Mouse (Mus musculus): ENCODE measurements around the gene Gm17555. TPM values are rescaled to one million over a fixed set of nuclear protein-coding genes. Genes with fewer than 3 reads are reported as not detected.
"Not testable (repeated sequence)": the region's sequence is repeated elsewhere in the genome, so short reads cannot be mapped to it uniquely, and the experiment has no call there.

Gene Gm17555
- polyA plus RNA-seq (2014; fragmentation: Nextera tagmentation; extraction: Ambion mirVana), result not detected in 2 replicates

DNA sequence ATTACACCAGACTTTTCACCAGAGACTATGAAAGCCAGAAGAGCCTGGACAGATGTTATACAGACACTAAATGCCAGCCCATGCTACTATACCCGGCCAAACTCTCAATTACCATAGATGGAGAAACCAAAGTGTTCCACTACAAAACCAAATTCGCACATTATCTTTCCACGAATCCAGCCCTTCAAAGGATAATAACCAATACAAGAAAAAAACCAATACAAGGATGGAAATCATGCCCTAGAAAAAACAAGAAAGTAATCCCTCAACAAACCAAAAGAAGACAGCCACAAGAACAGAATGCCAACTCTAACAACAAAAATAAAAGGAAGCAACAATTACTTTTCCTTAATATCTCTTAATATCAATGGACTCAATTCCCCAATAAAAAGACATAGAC lies at the start of gene Gm17555:
Gene Gm17555 (plus strand): TSS at position 301 of the 400 bp plus-strand sequence.
- not testable (repeated sequence) for H3K4me3 ChIP-seq (ENCODE audit: low read depth, low read length); H3K27me3 ChIP-seq (ENCODE audit: control insufficient read depth, insufficient read depth, low read length); H3K9me3 ChIP-seq (replicated peaks; ENCODE audit: control insufficient read depth, low read length); H3K9ac ChIP-seq (ENCODE audit: low read depth, low read length); ATAC-seq (replicated peaks; ENCODE audit: insufficient number of reproducible peaks, low FRiP score, low TSS enrichment); H3K4me2 ChIP-seq; H3K36me3 ChIP-seq (ENCODE audit: control insufficient read depth, insufficient read depth, low read length); H3K27ac ChIP-seq (ENCODE audit: low read depth, low read length); H3K4me1 ChIP-seq (ENCODE audit: control insufficient read depth, insufficient read depth, low read length)
- WGBS (ENCODE audit: insufficient replicate concordance), result 71% methylated on average over 3 of the region's 3 CpGs

DNA sequence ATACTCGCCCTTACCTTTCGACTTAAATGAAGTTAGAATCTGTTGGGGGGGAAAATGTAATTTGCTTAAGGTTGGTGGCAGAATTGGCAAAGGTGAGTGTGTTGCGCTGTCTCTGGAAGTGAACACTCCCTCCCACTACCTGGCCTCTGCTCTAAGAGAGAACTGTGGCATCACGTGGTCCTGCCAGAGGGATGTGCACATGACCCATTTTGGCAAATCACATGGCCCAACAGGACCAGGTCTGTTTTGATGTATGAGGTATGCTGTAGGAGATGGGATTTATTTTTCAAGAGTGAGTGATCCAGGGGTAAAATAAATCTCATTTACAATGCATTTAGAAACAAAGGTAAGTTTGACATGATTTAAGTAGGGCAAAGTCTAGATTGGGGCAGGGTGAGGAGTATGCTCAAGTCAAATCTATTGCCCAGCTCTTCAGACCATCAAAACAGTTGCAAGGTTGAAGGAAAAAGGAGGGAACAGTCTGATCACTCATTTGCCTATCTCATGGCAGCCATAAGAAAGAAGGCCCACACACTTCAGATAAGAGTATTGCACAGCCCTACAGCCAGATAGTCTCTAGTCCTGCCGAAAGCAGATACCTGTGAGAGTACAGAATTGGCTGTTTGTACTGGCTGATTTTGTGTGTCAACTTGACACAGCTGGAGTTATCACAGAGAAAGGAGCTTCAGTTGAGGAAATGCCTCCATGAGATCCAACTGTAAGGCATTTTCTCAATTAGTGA lies 49.5 kb upstream of the Gm17555 start:
- H3K27me3 ChIP-seq (ENCODE audit: control insufficient read depth, insufficient read depth, low read length), result no peaks in the 10 kb centered on the region
- peak; percentile 99 for ATAC-seq (replicated peaks; ENCODE audit: insufficient number of reproducible peaks, low FRiP score, low TSS enrichment)

DNA sequence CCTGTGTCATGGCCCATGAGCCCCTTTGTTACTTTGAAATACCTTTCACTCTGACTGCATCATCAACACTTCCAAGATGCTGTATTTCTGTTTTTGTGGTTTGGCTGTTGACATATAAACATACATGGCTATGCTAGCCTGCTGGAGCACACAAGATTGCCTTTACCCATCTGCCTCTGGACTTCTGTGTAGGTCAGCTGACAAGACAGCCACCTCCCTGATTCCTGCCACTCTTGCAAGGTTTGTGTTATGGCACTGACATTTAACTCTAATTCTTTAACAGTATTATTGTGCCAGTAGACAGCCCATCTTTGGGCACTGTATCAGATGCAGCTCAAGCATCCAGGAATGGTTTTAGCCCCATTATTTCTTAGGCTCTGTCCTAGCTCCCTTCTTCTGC lies 48.6 kb upstream of the Gm17555 start:
- peak overlapping the region; percentile 70; the same call in 1 of the 2 replicates for H3K27ac ChIP-seq (ENCODE audit: low read depth, low read length)
- no peak for ATAC-seq (replicated peaks; ENCODE audit: insufficient number of reproducible peaks, low FRiP score, low TSS enrichment)

More for the DNA sequence above, 49.5 kb upstream of the Gm17555 start:
- Histone ChIP-seq H3K9ac (ENCODE audit: low read depth, low read length) (no peak overlapping the region), H3K4me2 (no peak overlapping the region), H3K9me3 (replicated peaks; ENCODE audit: control insufficient read depth, low read length) (no peaks in the 10 kb centered on the region), H3K4me1 (ENCODE audit: control insufficient read depth, insufficient read depth, low read length) (no peaks in the 10 kb centered on the region), H3K4me3 (ENCODE audit: low read depth, low read length) (no peak overlapping the region), H3K27ac (ENCODE audit: low read depth, low read length) (peak overlapping the region; percentile 64), H3K36me3 (ENCODE audit: control insufficient read depth, insufficient read depth, low read length) (peaks cover 3% of the 10 kb centered on the region)
- WGBS (ENCODE audit: insufficient replicate concordance), result 76% methylated on average over 5 of the region's 5 CpGs

DNA sequence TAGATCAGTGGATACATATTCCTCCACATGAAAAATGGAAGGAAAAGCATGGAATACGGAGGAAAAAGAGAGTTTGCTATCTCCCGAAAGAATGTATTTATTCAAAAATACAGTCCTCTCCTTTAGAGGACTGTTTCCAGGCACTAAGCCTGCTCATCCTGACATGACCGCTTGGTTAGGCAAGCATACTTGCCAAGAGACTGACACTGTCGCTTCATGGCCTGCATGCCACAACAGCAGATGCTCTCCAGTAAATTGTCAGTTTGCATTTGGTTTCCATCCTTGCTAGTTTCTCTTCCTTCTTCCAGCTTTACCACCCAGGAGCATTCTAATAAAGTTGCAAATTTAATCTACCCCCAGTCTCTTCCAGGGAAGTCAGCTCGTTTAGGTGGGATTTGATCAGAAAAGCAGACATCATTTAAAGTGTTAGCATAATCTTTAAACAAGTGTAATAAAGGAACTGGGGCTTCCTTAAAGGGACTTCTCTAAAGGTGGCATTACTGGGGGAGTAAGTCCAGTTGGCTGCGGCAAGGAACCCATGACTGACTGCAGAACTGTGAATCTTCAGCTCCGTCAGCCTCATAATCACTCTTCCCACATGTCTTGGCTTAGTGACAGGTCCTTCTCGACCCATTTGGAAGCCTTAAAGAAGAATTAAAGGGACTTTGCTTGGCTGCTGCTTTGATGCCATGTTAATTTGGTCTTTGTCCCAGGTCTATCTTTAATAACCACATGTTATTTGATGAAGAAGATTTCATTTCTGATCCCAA lies 47.9 kb upstream of the Gm17555 start:
- Histone ChIP-seq H3K4me2 (no peak overlapping the region), H3K27ac (ENCODE audit: low read depth, low read length) (peak overlapping the region; percentile 70; the same call in 1 of the 2 replicates), H3K4me1 (ENCODE audit: control insufficient read depth, insufficient read depth, low read length) (no peaks in the 10 kb centered on the region), H3K27me3 (ENCODE audit: control insufficient read depth, insufficient read depth, low read length) (no peaks in the 10 kb centered on the region), H3K4me3 (ENCODE audit: low read depth, low read length) (no peak overlapping the region), H3K36me3 (ENCODE audit: control insufficient read depth, insufficient read depth, low read length) (no peaks in the 10 kb centered on the region), H3K9me3 (replicated peaks; ENCODE audit: control insufficient read depth, low read length) (no peaks in the 10 kb centered on the region), H3K9ac (ENCODE audit: low read depth, low read length) (no peak overlapping the region)
- 86% methylated on average over 8 of the region's 8 CpGs for WGBS (ENCODE audit: insufficient replicate concordance)
- ATAC-seq (replicated peaks; ENCODE audit: insufficient number of reproducible peaks, low FRiP score, low TSS enrichment), result no peak

More for the DNA sequence above, 48.6 kb upstream of the Gm17555 start:
- no peak overlapping the region for H3K4me2 ChIP-seq
- no peaks in the 10 kb centered on the region for H3K9me3 ChIP-seq (replicated peaks; ENCODE audit: control insufficient read depth, low read length)
- H3K27me3 ChIP-seq (ENCODE audit: control insufficient read depth, insufficient read depth, low read length), result no peaks in the 10 kb centered on the region
- H3K36me3 ChIP-seq (ENCODE audit: control insufficient read depth, insufficient read depth, low read length), result no peaks in the 10 kb centered on the region
- no peak overlapping the region for H3K9ac ChIP-seq (ENCODE audit: low read depth, low read length)
- H3K4me3 ChIP-seq (ENCODE audit: low read depth, low read length), result no peak overlapping the region
- H3K4me1 ChIP-seq (ENCODE audit: control insufficient read depth, insufficient read depth, low read length), result no peaks in the 10 kb centered on the region

DNA sequence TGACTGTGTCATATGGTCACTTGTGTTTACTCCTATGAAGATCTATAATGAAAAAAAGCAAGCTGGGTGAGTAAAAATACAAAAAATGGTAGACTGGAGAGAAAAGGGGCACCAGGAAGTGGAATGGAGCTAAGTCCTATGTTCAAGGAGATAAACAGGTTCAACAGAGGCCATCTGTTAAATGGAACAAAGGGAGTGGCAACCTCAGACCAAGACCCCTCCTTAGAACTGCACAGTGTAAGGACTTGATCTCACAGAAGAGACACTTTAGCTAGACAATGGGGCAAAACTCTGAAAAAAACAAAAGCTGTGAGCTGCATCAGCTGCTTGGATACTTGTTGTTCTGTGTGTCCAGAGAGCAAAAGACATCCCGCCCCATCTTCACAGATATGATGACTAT lies 43.5 kb upstream of the Gm17555 start:
- Histone ChIP-seq H3K9me3 (replicated peaks; ENCODE audit: control insufficient read depth, low read length) (no peaks in the 10 kb centered on the region), H3K9ac (ENCODE audit: low read depth, low read length) (no peak overlapping the region), H3K36me3 (ENCODE audit: control insufficient read depth, insufficient read depth, low read length) (no peaks in the 10 kb centered on the region), H3K27ac (ENCODE audit: low read depth, low read length) (no peak overlapping the region), H3K27me3 (ENCODE audit: control insufficient read depth, insufficient read depth, low read length) (no peaks in the 10 kb centered on the region), H3K4me1 (ENCODE audit: control insufficient read depth, insufficient read depth, low read length) (no peaks in the 10 kb centered on the region), H3K4me3 (ENCODE audit: low read depth, low read length) (no peak overlapping the region), H3K4me2 (no peak overlapping the region)
- 88% methylated on average over 1 of the region's 1 CpGs for WGBS (ENCODE audit: insufficient replicate concordance)
- ATAC-seq (replicated peaks; ENCODE audit: insufficient number of reproducible peaks, low FRiP score, low TSS enrichment), result no peak

DNA sequence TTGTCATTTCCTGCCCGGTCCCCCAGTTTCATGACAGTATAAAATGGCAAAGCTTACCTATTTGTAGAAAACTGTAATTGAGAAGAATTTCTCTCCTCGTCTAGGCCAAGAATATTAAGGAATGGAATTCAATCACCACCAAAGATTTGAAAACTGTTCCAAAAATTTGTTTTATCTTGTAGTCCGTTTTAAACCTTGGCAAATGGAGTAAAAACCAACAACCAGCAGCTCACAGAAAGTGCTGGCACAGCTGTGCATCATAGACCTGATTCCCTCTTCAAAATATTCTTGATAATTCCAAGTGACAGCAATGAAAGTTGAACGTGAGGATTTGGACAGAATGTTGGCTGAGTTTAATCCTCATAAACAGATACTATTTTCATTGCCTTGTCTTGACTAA lies 23.6 kb upstream of the Gm17555 start:
- H3K4me3 ChIP-seq (ENCODE audit: low read depth, low read length), result no peak overlapping the region
- 75% methylated on average over 4 of the region's 4 CpGs for WGBS (ENCODE audit: insufficient replicate concordance)

DNA sequence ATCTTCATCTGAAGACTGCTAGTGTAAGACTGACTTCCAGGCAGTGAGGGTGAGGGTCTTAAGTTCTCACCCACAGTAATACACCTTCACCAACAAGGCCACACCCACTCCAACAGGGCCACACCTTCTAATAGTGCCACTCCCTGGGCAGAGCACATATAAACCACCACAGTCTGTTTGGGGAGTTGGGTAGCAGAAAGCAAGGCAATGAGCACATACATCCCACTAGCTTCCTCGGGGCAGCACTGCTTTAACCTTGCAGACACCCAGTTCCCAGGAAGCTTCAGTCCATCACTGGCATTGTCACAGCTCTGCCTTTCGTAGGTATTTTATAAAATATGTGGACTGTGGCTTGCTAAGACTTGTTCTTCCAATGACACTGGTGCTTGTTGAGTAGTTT lies 22.8 kb upstream of the Gm17555 start:
- no peaks in the 10 kb centered on the region for H3K4me1 ChIP-seq (ENCODE audit: control insufficient read depth, insufficient read depth, low read length)
- H3K36me3 ChIP-seq (ENCODE audit: control insufficient read depth, insufficient read depth, low read length), result no peaks in the 10 kb centered on the region
- H3K27me3 ChIP-seq (ENCODE audit: control insufficient read depth, insufficient read depth, low read length), result no peaks in the 10 kb centered on the region
- no peak for ATAC-seq (replicated peaks; ENCODE audit: insufficient number of reproducible peaks, low FRiP score, low TSS enrichment)
- H3K9me3 ChIP-seq (replicated peaks; ENCODE audit: control insufficient read depth, low read length), result no peaks in the 10 kb centered on the region
- no peak overlapping the region for H3K27ac ChIP-seq (ENCODE audit: low read depth, low read length)
- no peak overlapping the region for H3K4me3 ChIP-seq (ENCODE audit: low read depth, low read length)
- H3K4me2 ChIP-seq, result no peak overlapping the region
- whole genome bisulfite sequencing (ENCODE audit: insufficient replicate concordance), result 74% methylated on average over 2 of the region's 2 CpGs
- H3K9ac ChIP-seq (ENCODE audit: low read depth, low read length), result no peak overlapping the region

More for the DNA sequence above, 23.6 kb upstream of the Gm17555 start:
- ATAC-seq (replicated peaks; ENCODE audit: insufficient number of reproducible peaks, low FRiP score, low TSS enrichment), result no peak
- no peaks in the 10 kb centered on the region for H3K4me1 ChIP-seq (ENCODE audit: control insufficient read depth, insufficient read depth, low read length)
- H3K27ac ChIP-seq (ENCODE audit: low read depth, low read length), result no peak overlapping the region
- no peaks in the 10 kb centered on the region for H3K27me3 ChIP-seq (ENCODE audit: control insufficient read depth, insufficient read depth, low read length)
- no peaks in the 10 kb centered on the region for H3K36me3 ChIP-seq (ENCODE audit: control insufficient read depth, insufficient read depth, low read length)
- H3K9ac ChIP-seq (ENCODE audit: low read depth, low read length), result no peak overlapping the region
- no peak overlapping the region for H3K4me2 ChIP-seq
- H3K9me3 ChIP-seq (replicated peaks; ENCODE audit: control insufficient read depth, low read length), result no peaks in the 10 kb centered on the region

DNA sequence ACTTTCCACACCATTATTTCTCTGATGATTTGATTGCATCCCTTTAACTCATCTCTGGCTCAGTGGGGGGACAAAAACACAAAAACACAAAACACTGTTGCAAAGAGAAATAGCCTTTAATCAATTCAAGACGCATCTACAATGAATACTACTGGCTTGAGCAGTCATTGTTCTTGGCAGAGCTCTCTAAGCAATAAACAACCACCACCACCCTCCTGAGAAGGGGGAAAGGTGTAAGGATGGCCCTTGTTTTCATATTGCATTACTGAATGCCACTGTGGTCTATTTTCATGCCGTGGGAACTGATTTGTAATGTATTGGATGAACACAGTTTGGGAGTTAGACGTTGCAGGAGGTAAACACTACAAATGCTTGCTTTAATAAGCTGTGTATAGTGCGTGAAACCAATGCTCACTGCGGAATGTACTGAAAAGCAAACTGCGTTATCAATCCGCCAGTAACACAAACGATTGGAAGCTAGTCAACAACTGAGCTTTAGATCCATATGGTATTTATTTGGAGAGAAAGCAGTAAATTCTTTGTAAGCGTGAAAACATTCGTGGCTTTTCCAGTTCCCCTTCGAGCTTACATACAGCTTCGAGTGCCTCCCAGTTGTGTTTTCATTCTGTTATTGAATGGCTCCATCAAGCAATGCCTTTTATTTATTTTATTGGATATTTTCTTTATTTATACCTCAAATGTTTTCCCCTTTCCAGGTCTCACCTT lies 19.1 kb upstream of the Gm17555 start:
- no peak overlapping the region for H3K4me3 ChIP-seq (ENCODE audit: low read depth, low read length)
- H3K36me3 ChIP-seq (ENCODE audit: control insufficient read depth, insufficient read depth, low read length), result no peaks in the 10 kb centered on the region
- H3K9ac ChIP-seq (ENCODE audit: low read depth, low read length), result no peak overlapping the region
- H3K4me1 ChIP-seq (ENCODE audit: control insufficient read depth, insufficient read depth, low read length), result no peaks in the 10 kb centered on the region
- no peaks in the 10 kb centered on the region for H3K27me3 ChIP-seq (ENCODE audit: control insufficient read depth, insufficient read depth, low read length)
- no peak overlapping the region for H3K4me2 ChIP-seq
- no peaks in the 10 kb centered on the region for H3K9me3 ChIP-seq (replicated peaks; ENCODE audit: control insufficient read depth, low read length)
- WGBS (ENCODE audit: insufficient replicate concordance), result 78% methylated on average over 12 of the region's 12 CpGs
- no peak overlapping the region for H3K27ac ChIP-seq (ENCODE audit: low read depth, low read length)
- no peak for ATAC-seq (replicated peaks; ENCODE audit: insufficient number of reproducible peaks, low FRiP score, low TSS enrichment)

Measured in heart, embryonic 11.5 days (tissue).